Mouse (Mus musculus) embryonic facial prominence, embryonic 14.5 days (tissue): ENCODE measurements around the gene Fmnl3. TPM values are rescaled to one million over a fixed set of nuclear protein-coding genes. Genes with fewer than 3 reads are reported as not detected.

ENCODE experiments used
- ATAC-seq: fragments of 200-750 bp; cut with Nextera tagmentation; 2 replicates; pipeline ENCODE4 v1.8.0; 2017; ENCODE audit warnings: low read depth, moderate number of reproducible peaks, moderate TSS enrichment
- DNase-seq: peaks from one replicate; pipeline ENCODE4 v3.0.0-alpha.2; 2015; ENCODE audit warnings: low spot score
- H3K27ac ChIP-seq: fragments of 300-500 bp; sonication (generic); replicated peaks from 2 replicates; pipeline ENCODE4 v1.5.1; 2014; ENCODE audit warnings: low read depth, mild to moderate bottlenecking, low read length, moderate library complexity
- H3K27me3 ChIP-seq: fragments of 300-500 bp; sonication (generic); replicated peaks from 2 replicates; pipeline ENCODE4 v1.6.1; 2014; ENCODE audit warnings: low read length; ENCODE audit not compliant: control insufficient read depth, insufficient read depth
- H3K36me3 ChIP-seq: fragments of 300-500 bp; sonication (generic); 2 replicates; pipeline ENCODE4 v1.6.1; 2014; ENCODE audit warnings: low read length, mixed read lengths; ENCODE audit not compliant: control insufficient read depth, insufficient read depth
- H3K4me1 ChIP-seq: fragments of 300-500 bp; sonication (generic); 2 replicates; pipeline ENCODE4 v1.6.1; 2014; ENCODE audit warnings: antibody characterized with exemption, low read length; ENCODE audit not compliant: control insufficient read depth, insufficient read depth
- H3K4me2 ChIP-seq: fragments of 300-500 bp; sonication (generic); 2 replicates; pipeline ENCODE4 v1.6.1; 2014; ENCODE audit warnings: low read depth, mild to moderate bottlenecking, low read length, moderate library complexity, mixed read lengths
- H3K4me3 ChIP-seq: fragments of 300-500 bp; sonication (generic); 2 replicates; pipeline ENCODE4 v1.5.1; 2014; ENCODE audit warnings: low read depth, mild to moderate bottlenecking, low read length
- H3K9ac ChIP-seq: fragments of 300-500 bp; sonication (generic); 2 replicates; pipeline ENCODE4 v1.6.1; 2014; ENCODE audit warnings: low read depth, mild to moderate bottlenecking, low read length, moderate library complexity, mixed read lengths
- H3K9me3 ChIP-seq: fragments of 300-500 bp; sonication (generic); 2 replicates; pipeline ENCODE4 v1.6.1; 2016; ENCODE audit warnings: low read length; ENCODE audit not compliant: control insufficient read depth
- WGBS: fragments of 180-500 bp; shearing (Covaris S2); extraction: QIAGEN DNeasy Blood & Tissue Kit; methylation state at CpG from one replicate; pipeline ENCODE4 v1.1.7; 2014; 5-methylcytosine and 5-hydroxymethylcytosine counted together
- polyA plus RNA-seq: library from polyadenylated mRNA; unstranded; fragments of >200 nt; fragmentation: Nextera tagmentation; extraction: Ambion mirVana; gene quantifications from 2 replicates; pipeline ENCODE4 v1.2.1, GENCODE M21; 2014

The Fmnl3 gene
- polyA plus RNA-seq, 1 experiment from 2014 or later, result 18.5 TPM

DNA sequence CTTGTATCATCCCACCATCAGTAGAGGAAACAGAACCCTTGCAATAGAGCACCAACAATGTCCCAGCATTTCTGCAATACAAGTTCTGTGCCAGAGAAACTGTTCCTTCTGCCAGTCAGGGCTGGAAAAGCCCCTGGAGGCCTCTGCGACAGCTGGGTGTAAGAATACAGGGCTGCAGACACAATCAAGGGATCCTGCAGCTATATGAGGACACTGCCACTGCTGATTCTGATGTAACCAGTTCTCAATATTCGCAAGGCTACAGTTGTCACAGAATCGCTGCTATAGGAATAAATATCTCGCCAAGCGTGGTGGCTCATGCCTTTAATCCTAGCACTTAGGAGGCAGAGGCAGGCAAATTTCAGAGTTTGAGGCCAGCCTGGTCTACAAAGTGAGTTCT is 6.0 kb upstream of the Fmnl3 start:
- Histone ChIP-seq H3K9ac (no peak overlapping the region), H3K27me3 (no peaks in the 10 kb centered on the region), H3K4me1 (no peaks in the 10 kb centered on the region), H3K4me3 (no peak overlapping the region), H3K36me3 (no peaks in the 10 kb centered on the region), H3K9me3 (peaks cover 5% of the 10 kb centered on the region; the same call in 1 of the 2 replicates), H3K27ac (no peak overlapping the region), H3K4me2 (no peak overlapping the region)
- ATAC-seq, result no peak
- 83% methylated on average over 5 of the region's 5 CpGs for WGBS
- DNase-seq, result no peak

DNA sequence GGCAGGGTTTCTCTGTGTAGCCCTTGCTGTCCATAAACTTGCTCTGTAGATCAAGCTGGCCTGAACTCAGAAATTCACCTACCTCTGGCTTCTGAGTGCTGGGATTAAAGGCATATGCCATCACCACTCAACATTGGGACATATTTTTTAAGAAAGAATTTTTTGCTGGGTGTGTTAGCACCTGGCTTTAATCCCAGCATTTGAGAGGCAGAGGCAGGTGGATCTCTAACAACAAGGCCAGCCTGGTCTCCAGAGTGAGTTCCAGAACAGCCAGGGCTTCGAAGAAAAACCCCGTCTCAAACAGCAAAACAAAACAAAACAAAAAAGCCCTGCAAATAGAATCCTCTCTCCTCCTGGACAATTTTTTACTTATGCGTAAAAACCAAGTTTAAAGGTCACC is 5.3 kb upstream of the Fmnl3 start:
- Histone ChIP-seq H3K9ac (no peak overlapping the region), H3K4me1 (no peaks in the 10 kb centered on the region), H3K36me3 (no peaks in the 10 kb centered on the region), H3K27me3 (no peaks in the 10 kb centered on the region), H3K27ac (no peak overlapping the region), H3K9me3 (peaks cover 5% of the 10 kb centered on the region; the same call in 1 of the 2 replicates), H3K4me2 (no peak overlapping the region), H3K4me3 (no peak overlapping the region)
- ATAC-seq (no peak), DNase-seq (no peak)
- 88% methylated on average over 3 of the region's 3 CpGs for WGBS

- Histone ChIP-seq H3K4me1 (no peaks in the 10 kb centered on the region), H3K27ac (no peak overlapping the region), H3K36me3 (no peaks in the 10 kb centered on the region), H3K4me2 (no peak overlapping the region), H3K9me3 (peaks cover 5% of the 10 kb centered on the region; the same call in 1 of the 2 replicates), H3K4me3 (no peak overlapping the region), H3K9ac (no peak overlapping the region), H3K27me3 (no peaks in the 10 kb centered on the region)
- no peak for DNase-seq
- 93% methylated on average over 5 of the region's 5 CpGs for WGBS
- ATAC-seq, result no peak
Measured at GRCm38 (mm10) chr15:99375036-99375435, 4.8 kb upstream of the Fmnl3 start.

- Histone ChIP-seq H3K36me3 (no peaks in the 10 kb centered on the region), H3K27me3 (no peaks in the 10 kb centered on the region), H3K4me3 (no peak overlapping the region), H3K9ac (no peak overlapping the region), H3K9me3 (no peaks in the 10 kb centered on the region), H3K4me1 (peaks cover 14% of the 10 kb centered on the region), H3K27ac (no peak overlapping the region), H3K4me2 (no peak overlapping the region)
- DNase-seq (no peak), ATAC-seq (no peak)
- 86% methylated on average over 9 of the region's 9 CpGs for WGBS
Measured at GRCm38 (mm10) chr15:99372761-99373160, 2.5 kb upstream of the Fmnl3 start.

DNA sequence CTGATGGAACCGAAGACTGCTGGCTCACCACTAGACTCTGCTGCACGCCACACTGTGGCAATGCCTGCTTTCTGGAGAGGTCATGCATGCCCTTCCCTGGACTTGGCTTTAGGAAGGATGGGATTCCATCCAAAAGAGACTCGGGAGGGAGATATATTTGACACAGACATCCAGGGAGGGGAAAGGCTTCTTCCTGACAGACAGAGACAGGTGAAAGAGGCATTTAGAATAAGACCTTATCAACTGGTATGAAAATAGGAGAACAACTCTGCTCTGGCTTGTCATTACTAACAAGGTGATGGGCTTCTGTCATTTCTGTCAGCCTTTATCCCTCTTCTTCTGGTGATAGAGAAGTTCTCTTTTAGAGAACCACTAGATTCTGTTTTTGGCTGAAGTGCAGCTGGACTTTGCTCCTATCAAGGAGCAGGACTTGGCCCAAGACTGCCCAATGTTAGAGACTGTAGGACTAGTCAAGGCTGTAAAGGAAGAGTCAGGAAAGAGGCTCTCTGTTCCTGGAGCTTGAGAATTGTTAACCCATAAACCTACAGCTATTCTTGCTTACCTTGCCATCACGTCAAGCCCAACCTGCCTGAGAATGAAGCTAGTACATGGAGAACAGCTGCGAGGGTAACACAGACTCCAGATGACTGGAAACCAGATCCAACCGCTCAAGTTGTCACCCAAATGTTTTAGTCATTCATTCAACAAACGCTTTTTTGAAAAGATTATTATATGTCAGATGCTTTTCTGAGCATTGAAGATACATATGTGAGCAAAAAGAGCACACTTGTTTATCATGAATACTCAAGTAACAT is 1.5 kb upstream of the Fmnl3 start:
- WGBS, result 76% methylated on average over 7 of the region's 7 CpGs
- ATAC-seq, result no peak
- Histone ChIP-seq H3K4me3 (no peak overlapping the region), H3K4me2 (no peak overlapping the region), H3K4me1 (peaks cover 14% of the 10 kb centered on the region), H3K9ac (no peak overlapping the region), H3K9me3 (no peaks in the 10 kb centered on the region), H3K27ac (no peak overlapping the region), H3K27me3 (no peaks in the 10 kb centered on the region), H3K36me3 (no peaks in the 10 kb centered on the region)
- DNase-seq, result no peak

DNA sequence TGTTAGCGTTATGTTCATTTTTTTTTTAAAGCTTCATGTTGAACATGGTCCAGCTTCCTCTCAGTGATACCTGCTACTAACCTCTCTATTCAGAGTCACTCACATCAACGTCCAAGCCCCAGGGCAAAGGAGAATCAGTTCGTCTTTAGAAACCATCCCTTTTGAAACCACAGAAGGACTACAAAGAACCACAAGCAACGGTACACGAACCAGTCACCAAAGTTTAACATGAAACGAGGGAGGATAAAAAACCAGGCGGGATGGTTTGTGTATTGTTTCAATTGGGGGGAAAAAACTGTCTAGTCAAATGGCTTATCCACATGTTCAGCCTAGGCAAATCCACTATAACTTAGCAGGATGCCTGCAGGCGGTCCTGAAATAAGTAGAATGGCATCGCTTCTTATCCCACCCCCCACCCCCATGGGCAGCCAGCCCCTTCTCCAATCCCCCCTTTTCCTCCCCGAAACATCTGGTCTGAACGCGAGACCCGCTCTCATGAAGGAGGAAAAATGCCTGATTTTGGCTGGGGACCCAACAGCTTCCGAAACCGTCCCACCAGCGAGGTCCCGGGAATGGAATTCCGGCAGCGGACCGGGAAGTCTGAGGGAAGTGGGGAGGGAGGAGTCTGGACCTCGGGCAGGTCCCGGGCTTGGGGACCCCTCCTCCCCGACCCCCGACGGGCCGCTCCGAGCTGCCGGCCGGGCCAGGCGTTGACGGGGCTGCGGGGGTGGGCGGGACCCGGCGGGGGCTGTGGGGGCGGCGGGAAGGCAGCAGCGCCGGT is 701 bp downstream of the Fmnl3 start:
- no peaks in the 10 kb centered on the region for H3K9me3 ChIP-seq
- 2% methylated on average over 21 of the region's 39 CpGs for WGBS
- H3K9ac ChIP-seq, result peak overlapping the region; percentile 89
- ATAC-seq (peak; percentile 51; the same call in 1 of the 2 replicates), DNase-seq (peak; percentile 65)
- peaks cover 22% of the 10 kb centered on the region for H3K4me1 ChIP-seq
- peak overlapping the region; percentile 72 for H3K4me2 ChIP-seq
- H3K27me3 ChIP-seq, result no peaks in the 10 kb centered on the region
- no peaks in the 10 kb centered on the region for H3K36me3 ChIP-seq
- peak overlapping the region; percentile 95 for H3K27ac ChIP-seq
- peak overlapping the region; percentile 84 for H3K4me3 ChIP-seq

- H3K4me3 ChIP-seq, result peak overlapping the region; percentile 84
- no peak for DNase-seq
- H3K9me3 ChIP-seq, result no peaks in the 10 kb centered on the region
- peak overlapping the region; percentile 72 for H3K4me2 ChIP-seq
- H3K4me1 ChIP-seq, result peaks cover 30% of the 10 kb centered on the region
- ATAC-seq, result no peak; the same call in 1 of the 2 replicates
- peak overlapping the region; percentile 95 for H3K27ac ChIP-seq
- H3K27me3 ChIP-seq, result no peaks in the 10 kb centered on the region
- no peaks in the 10 kb centered on the region for H3K36me3 ChIP-seq
- 40% methylated on average over 4 of the region's 4 CpGs for WGBS
- H3K9ac ChIP-seq, result peak overlapping the region; percentile 89
Measured at GRCm38 (mm10) chr15:99368583-99369266, 1.6 kb downstream of the Fmnl3 start.

DNA sequence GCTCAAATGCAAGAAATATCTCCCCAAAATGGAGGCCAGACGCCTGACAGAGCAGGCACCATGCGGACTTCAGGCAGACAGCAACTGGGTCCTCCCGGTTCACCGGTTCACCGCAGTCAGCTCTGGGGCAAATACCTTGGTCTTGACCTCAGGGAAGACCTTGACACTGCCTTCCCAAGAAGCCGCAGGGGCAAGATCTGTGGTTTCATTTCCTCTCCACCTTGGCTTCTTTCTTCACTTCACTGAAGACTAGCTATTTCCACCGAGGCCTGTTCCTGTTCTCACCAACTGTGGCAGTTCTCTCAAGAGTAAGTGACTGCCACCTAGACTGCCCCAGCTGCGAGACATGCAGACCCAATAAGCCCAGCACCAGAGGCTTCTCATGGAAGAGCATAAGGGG is 5.4 kb downstream of the Fmnl3 start:
- Histone ChIP-seq H3K9ac (no peak overlapping the region), H3K4me3 (no peak overlapping the region), H3K9me3 (no peaks in the 10 kb centered on the region), H3K27me3 (no peaks in the 10 kb centered on the region), H3K4me1 (peaks cover 30% of the 10 kb centered on the region), H3K36me3 (no peaks in the 10 kb centered on the region), H3K27ac (no peak overlapping the region), H3K4me2 (no peak overlapping the region)
- no peak for ATAC-seq
- DNase-seq, result no peak
- WGBS, result 41% methylated on average over 8 of the region's 8 CpGs
